Mouse (Mus musculus): ENCODE data around the gene Rhox4b.
"Not testable (repeated sequence)": the region's sequence is repeated elsewhere in the genome, so short reads cannot be mapped to it uniquely, and the experiment has no call there.

Rhox4b gene

DNA sequence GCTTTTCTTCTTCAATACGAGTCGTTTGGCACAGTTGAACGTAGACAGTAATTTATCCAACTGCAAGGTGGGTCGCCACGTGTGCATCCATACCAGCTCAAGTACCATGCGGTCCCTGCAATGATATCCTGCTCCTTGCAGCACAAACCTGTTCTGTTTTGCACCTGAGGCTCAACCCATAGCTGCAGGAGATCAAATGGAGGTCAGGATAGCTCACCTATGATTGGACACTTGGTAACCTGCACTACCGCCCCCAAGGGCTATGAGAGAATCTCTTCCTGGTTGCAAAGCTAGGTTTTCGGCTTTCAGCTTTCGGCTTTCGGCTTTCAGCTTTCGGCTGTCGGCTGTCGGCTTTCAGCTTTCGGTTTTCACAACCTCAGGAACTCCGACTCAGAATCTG lies at the start of gene Rhox4b:
Gene Rhox4b (plus strand): TSS at position 301 of the 400 bp plus-strand sequence.
- not testable (repeated sequence) for DNase-seq (ENCODE audit: low spot score)

DNA sequence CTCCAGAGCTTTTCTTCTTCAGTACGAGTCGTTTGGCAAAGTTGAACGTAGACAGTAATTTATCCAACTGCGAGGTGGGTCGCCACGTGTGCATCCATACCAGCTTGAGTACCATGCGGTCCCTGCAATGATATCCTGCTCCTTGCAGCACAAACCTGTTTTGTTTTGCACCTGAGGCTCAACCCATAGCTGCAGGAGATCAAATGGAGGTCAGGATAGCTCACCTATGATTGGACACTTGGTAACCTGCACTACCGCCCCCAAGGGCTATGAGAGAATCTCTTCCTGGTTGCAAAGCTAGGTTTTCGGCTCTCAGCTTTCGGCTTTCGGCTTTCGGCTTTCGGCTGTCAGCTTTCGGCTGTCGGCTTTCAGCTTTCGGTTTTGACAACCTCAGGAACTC lies 41.7 kb upstream of the Rhox4b start, which contains the start of gene Rhox4a2:
Gene Rhox4a2 (plus strand): TSS at position 301 of the 400 bp plus-strand sequence.
- not testable (repeated sequence) for DNase-seq (ENCODE audit: low spot score)

DNA sequence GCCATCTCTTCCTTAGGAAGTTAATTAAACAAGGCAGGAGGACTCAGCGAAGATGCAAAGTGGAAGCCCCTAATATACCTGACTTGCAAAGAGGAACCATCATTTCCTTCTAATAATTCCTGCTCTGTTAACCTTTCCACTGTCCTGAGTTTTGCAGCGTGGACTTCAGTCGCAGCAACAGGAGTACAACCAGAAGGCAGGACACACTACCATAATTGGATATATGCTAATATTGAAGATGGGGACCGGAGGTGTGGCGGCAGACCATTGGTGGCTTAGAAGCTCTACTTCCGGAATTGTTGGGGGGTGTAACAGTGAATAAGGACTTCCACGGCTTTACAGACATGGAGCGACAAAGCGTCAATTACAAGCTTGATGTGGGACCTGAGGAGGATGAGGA lies 20.5 kb upstream of the Rhox4b start, which contains the start of gene Rhox2b:
Gene Rhox2b (plus strand): TSS at position 301 of the 400 bp plus-strand sequence.
- not testable (repeated sequence) for DNase-seq (ENCODE audit: low spot score)

DNA sequence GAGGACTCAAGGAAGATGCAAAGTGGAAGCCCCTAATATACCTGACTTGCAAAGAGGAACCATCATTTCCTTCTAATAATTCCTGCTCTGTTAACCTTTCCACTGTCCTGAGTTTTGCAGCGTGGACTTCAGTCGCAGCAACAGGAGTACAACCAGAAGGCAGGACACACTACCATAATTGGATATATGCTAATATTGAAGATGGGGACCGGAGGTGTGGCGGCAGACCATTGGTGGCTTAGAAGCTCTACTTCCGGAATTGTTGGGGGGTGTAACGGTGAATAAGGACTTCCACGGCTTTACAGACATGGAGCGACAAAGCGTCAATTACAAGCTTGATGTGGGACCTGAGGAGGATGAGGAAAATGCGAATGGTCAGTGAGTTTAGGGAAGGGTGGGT lies 21.1 kb downstream of the Rhox4b start, which contains the start of gene Rhox2c:
Gene Rhox2c (plus strand): TSS at position 301 of the 400 bp plus-strand sequence.
- DNase-seq (ENCODE audit: low spot score), result not testable (repeated sequence)

DNA sequence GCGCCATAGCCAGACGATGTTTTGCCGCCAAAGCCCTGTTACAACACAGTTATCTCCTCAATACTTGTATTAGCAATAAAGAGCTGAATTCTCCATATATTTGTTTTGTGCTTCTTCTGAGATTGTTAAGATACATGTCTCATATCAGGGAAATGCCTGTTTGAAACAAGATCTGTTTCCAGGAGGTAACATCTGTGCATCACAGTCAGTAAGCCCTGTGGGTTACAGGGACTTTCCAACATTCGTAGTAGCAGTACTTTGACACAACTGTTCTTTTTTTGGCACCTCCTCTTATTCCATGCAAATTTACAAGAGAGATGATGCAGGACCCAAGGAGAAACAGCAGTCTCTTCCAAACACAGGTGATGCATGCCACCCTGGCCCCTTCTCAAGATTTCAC lies 26.0 kb downstream of the Rhox4b start, which contains the start of gene Rhox3c:
Gene Rhox3c (plus strand): TSS at position 301 of the 400 bp plus-strand sequence.
- not testable (repeated sequence) for DNase-seq (ENCODE audit: low spot score)

DNA sequence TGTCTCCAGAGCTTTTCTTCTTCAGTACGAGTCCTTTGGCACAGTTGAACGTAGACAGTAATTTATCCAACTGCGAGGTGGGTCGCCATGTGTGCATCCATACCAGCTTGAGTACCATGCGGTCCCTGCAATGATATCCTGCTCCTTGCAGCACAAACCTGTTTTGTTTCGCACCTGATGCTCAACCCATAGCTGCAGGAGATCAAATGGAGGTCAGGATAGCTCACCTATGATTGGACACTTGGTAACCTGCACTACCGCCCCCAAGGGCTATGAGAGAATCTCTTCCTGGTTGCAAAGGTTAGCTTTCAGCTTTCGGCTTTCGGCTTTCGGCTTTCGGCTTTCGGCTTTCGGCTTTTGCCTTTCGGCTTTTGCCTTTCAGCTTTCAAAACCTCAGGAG lies 47.7 kb downstream of the Rhox4b start, which contains the start of gene Rhox4c:
Gene Rhox4c (plus strand): TSS at position 301 of the 400 bp plus-strand sequence.
- DNase-seq (ENCODE audit: low spot score), result not testable (repeated sequence)

Measured in retina, embryonic 14.5 days (tissue).